Mouse (Mus musculus) kidney, adult 9 months (tissue): Measurements from ENCODE around the gene Hivep1.

Experiments used
- DNase-seq: peaks from one replicate; pipeline ENCODE4 v3.0.0; 2022

Hivep1 gene

GRCm38 (mm10) chr13:42116301-42116700, 64.5 kb downstream of the Hivep1 start:
- no peak for DNase-seq

GRCm38 (mm10) chr13:42119062-42119461, 67.2 kb downstream of the Hivep1 start:
- DNase-seq, result no peak

- no peak for DNase-seq
Observed at GRCm38 (mm10) chr13:42121106-42121776, 69.4 kb downstream of the Hivep1 start.

- DNase-seq, result no peak
Observed at GRCm38 (mm10) chr13:42121777-42122682, 70.2 kb downstream of the Hivep1 start.

- DNase-seq, result no peak
Observed at GRCm38 (mm10) chr13:42144627-42145026, 92.8 kb downstream of the Hivep1 start.

- DNase-seq, result no peak
Observed at GRCm38 (mm10) chr13:42149328-42150071, 97.7 kb downstream of the Hivep1 start.

- no peak for DNase-seq
Observed at GRCm38 (mm10) chr13:42150072-42150450, 98.2 kb downstream of the Hivep1 start.

GRCm38 (mm10) chr13:42150462-42151127, 98.8 kb downstream of the Hivep1 start:
- DNase-seq, result no peak

GRCm38 (mm10) chr13:42158259-42158658, 106.4 kb downstream of the Hivep1 start:
- no peak for DNase-seq

GRCm38 (mm10) chr13:42159416-42160185, 107.8 kb downstream of the Hivep1 start:
- DNase-seq, result no peak

- DNase-seq, result peak; percentile 38
Observed at GRCm38 (mm10) chr13:42170802-42171201, 119.0 kb downstream of the Hivep1 start.

GRCm38 (mm10) chr13:42174827-42175420, 123.1 kb downstream of the Hivep1 start:
- DNase-seq, result peak; percentile 15

- DNase-seq, result no peak
Observed at GRCm38 (mm10) chr13:42182635-42183034, 130.8 kb downstream of the Hivep1 start.

GRCm38 (mm10) chr13:42184131-42184530, 132.3 kb downstream of the Hivep1 start:
- DNase-seq, result no peak

- no peak for DNase-seq
Observed at GRCm38 (mm10) chr13:42193016-42193415, 141.2 kb downstream of the Hivep1 start.

- no peak for DNase-seq
Observed at GRCm38 (mm10) chr13:42195671-42196070, 143.8 kb downstream of the Hivep1 start.

GRCm38 (mm10) chr13:42197656-42198055, 145.8 kb downstream of the Hivep1 start:
- DNase-seq, result no peak

- DNase-seq, result no peak
Observed at GRCm38 (mm10) chr13:42213556-42213955, 161.7 kb downstream of the Hivep1 start.

GRCm38 (mm10) chr13:42222401-42222800, 170.6 kb downstream of the Hivep1 start:
- DNase-seq, result no peak

GRCm38 (mm10) chr13:42228849-42229248, 177.0 kb downstream of the Hivep1 start:
- DNase-seq, result no peak

GRCm38 (mm10) chr13:42233741-42234419, 182.1 kb downstream of the Hivep1 start:
- DNase-seq, result no peak
